Mouse (Mus musculus) fat pad, adult 2 months (tissue): ENCODE results near the gene Wdr61.
"Not testable (repeated sequence)": the region's sequence is repeated elsewhere in the genome, so short reads cannot be mapped to it uniquely, and the experiment has no call there.

ENCODE experiments used
- DNase-seq: peaks from one replicate; pipeline ENCODE4 v3.0.0-alpha.2; 2011; ENCODE audit warnings: low read depth, low spot score; ENCODE audit errors: extremely low read depth

The Wdr61 gene

DNA sequence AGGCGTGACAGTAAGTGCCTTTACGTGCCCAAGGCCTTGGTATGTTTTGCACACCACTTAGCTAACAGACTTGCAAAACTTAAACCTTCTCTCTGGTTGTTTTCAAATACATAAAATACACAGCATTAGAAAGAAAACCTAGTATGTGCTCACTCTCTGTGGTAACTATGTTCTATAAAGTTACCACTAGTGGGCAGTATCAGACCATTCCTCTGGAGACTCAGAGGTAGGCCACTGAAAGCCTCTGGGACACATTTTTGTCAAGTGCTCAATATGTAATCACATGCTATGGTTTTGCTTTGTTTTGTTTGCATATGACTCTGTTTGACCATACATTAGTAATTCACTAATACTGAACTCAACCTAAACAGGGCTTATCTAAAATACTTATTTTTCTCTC is 2.2 kb downstream of the Wdr61 start:
- no peak for DNase-seq

DNA sequence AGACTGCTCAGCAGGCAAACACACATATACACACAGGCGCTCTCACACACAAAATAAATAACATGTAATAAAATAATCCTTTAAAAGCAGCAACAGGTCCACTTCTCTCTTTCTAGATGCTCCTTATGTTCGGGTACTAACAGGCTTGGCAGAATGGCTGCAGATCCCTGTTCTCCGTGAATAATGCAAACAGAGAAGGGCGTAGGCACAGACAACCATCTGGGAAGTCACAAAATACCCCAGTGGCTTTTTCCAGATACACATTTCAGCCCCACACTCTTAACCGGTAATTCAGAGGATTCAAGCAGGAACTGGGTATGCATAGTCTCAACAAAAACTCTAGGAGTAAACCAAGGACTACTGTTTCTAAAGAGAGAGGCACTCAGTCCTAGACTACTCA is 8.0 kb downstream of the Wdr61 start:
- no peak for DNase-seq

DNA sequence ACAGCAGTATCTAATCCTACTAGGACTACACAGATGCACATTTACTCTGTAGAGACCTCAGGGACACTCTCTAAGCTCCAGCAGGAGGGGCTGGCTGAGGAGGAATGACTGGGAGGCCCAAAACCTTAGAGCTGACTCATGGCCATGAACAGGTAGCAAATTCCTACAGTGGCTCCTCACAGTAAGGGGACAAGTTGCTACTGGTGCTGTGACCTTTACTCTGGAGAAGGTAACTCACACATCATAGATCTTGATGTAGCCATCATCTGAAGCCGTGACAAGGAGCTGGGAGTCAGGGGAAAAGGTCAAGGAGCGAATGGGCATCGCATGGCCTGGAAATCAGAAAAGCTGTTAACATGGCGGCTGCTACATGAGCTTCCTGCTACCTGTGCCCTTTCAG is 11.7 kb downstream of the Wdr61 start:
- DNase-seq: no peak

DNA sequence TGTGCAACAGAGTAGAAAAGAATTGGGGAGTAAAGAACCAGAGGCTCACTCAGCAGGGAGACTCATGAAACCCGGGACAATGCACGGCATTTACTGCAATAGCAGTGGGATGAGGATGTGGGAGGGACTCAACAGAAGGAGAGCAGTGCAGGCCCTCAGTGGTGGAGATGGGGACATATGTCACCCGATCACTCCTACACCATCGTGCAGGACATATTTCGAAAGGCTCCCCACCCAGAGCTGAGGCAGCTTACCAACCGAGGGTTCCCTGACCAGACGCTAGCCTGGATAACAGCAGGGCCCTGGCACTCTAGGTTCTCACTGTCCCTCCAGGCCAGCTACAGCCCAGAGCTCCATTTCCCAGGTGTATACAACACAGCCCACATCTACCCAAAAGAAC is 12.2 kb downstream of the Wdr61 start:
- no peak for DNase-seq

DNA sequence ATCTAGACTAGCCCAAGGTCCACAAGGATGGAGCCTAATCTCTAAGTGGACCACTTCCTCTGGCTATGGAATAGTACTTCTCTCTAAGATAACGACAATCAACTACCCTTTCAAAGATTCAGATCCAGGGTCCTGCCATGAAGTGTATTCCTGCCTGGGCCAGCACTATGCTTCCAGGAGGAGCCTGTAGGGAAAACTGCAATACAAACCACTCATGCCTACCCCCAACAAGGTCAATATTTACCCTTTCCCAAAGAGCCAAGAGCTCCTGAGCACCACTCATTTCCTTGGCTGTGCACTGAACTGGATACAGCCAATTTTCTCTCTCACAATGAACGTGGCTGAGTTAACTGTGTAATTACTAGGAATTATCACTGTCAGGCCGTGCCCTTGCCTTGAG is 16.8 kb downstream of the Wdr61 start:
- no peak for DNase-seq

DNA sequence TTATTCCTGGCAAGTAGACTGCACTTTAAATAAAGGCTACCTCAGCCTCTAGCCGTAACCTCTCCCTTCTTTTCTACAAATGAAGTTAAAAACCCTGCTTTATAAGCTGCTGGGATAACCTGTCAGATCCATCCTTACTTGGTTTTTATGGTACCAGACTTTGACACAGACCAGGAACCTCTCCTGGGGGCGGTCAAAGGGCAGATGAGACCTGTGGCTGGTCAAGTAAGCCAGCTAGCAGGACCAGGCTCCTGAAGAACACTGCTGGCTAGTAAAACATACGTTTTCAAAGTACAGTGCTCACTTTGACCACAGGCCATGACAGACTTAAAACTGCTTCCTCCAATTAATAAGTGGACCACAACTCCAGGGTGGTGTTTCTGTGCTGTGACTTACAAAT is 18.5 kb downstream of the Wdr61 start:
- no peak for DNase-seq

DNA sequence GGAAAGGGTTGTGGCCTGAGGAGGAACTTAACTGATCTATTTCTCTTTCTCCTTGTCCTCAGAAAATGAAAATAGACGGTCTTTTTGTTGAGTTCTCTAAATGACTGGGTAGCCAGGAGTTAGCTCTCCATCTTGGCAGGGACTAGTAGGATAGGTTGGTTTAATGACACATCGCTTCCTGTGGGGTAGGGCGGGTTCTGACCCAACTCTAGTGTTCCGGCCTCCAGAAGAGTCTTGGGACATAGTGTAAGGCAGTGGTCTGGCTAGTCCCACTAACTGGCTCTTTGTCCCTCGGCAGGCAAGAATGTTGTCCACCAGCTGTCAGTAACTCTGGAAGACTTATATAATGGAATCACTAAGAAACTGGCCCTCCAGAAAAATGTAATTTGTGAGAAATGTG is 26.2 kb downstream of the Wdr61 start:
- DNase-seq: no peak

DNA sequence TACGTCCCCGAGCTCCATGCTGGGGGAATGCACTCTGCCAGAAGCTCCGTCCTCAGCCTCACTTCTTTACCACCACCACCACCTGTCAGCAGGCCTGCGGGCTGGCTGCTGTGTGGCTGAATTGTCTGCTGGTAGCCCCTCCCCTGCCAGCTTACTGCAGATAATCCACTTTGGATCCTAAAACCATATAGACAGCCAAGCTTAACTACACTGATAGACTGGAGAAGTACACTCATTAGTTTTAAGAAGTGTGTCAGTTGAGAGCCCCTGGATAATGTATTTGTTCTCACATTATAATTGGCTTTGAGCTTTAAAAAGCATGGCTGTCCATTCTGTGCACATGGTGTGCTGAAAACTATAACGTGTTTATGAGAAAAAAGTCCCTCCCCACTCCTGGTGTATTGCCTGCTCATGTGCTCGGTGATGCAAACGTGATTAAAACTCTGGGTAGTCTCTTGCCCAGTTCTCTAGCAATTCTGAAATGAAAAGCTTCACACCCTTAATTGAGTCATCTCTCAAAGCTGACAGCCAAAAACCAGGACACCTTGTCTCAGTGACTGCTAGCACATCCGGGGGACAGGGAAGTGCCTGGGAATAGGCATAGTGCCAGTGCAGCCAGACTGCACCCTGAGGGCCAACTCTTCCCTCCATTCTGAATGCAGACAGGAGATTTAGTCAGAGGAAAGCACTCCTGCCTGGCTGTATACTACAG is 26.9 kb downstream of the Wdr61 start:
- DNase-seq: no peak

DNA sequence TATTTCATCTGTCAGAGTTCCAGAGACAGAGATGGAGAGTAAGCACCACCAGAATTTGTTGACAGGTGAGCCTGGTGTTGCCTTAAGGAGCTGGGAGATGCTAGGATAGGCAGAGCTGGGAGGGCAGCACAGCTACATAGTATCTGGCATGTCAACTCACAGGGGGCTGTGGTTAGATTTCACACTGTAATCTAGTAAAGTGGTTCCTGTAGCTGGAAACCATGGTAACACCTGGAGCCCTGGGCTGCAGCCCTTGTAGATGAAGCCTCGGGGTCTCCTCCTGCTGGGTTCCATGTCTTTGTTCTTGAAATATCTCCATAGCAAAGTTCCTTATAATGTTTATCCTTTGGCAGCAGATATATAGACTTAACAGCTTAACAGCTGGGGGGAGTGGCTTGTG is 28.8 kb downstream of the Wdr61 start:
- DNase-seq: no peak

DNA sequence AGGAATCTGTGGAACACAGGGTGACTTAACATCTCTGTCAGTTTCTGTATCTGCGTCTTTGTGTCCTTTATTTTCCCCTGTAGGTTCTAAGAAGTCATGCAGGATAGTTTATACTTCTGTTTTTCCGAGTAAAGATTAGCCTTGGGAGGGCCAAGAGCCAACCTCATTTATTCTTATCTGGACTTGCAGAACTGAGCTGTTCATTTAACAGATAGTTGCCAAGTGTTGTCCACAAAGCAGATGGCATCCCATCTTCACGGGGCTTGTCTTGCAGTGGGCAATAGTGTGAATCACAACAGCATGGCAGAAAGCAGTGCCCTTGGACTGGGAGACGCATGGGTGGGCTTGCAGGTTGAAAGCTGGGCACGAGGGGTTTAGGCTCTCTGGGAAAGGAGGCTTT is 30.0 kb downstream of the Wdr61 start:
- no peak for DNase-seq

DNA sequence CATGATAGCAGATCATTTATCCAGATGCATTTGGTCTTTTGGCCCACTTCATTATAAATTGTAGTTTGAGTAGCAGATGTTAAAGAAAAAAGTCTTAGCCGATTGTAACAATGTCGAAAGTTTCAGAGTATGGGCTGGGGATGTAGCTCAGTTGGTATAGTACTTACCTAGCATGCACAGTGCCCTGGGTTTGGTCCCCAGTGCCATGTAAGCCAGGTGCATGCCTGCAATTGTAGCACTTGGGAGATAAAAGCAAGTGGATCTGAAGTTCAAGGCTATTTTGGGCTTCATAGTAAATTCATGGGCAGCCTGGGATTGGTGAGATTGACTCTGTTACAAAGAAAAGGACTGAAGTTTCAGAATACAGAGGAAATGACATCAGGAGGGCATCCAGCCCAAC is 31.7 kb downstream of the Wdr61 start:
- DNase-seq: no peak

DNA sequence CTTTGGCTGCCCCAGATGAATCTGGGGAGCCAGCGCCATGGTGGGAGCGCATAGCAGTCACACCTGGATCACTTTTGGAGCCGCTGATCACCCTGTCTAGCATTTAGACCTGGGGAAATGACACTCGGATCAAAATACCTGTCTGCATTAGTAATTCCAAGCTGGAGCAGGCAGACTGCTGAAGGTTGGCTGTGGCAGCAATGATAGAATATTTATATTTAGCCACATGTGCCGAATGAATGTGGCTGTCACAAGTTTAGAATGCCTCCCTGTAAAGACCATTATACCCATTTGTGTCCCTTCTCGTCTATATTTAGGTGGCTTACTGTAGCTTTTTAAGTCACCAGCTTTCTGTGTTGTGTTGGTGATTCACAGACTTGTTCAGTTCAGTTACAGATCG is 33.6 kb downstream of the Wdr61 start:
- DNase-seq: no peak

DNA sequence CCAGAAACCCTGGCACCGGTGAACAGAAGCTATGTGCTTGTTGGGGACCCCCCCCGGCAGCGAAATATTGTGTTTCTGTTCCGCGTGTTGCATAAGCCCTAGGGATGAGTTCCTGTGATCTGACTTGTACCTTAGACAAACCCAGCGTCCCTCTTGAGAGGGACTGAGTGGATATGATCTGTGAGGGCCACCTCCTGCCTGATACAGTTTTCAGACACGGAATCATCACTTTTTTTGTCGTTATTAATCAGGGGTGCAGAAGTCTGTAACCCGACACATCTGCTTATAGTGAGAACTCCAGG is 34.2 kb downstream of the Wdr61 start:
- DNase-seq: no peak

DNA sequence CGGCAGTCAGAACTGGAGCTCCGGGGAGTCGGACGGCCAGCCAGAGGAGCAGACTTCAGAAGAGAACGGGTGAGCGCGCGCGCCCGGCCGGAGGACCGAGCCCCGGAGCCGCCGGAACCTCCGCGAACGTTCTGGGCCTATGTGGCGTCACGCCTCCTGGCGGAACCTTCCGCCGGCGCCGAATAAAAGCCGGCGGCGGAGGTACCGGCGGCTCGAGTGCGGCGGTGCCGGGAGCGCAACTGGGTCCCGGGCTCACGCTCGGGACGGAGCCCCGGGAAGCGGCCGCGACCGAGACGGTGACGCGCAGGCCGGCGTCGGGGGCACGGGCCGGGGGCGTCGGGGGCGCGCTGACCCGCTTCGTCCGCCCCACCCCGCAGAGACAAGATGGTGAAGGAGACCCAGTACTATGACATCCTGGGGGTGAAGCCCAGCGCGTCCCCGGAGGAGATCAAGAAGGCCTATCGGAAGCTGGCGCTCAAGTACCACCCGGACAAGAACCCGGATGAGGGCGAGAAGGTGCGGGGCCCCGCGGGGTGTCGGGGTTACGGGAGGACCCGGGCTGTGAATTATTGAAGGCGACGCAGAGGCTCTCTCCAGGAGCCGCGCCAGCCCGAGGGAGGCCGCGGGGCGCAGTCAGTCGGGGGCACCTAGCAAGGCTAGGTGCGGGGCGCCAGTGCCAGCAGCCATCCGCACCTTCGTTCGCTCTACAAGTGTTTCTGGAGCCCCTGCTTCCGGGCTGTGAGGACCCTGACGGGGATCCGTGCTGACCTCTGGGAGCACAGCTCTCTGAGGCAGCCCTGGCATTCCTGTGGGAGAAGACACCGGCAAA is 34.8 kb downstream of the Wdr61 start:
- no peak for DNase-seq

DNA sequence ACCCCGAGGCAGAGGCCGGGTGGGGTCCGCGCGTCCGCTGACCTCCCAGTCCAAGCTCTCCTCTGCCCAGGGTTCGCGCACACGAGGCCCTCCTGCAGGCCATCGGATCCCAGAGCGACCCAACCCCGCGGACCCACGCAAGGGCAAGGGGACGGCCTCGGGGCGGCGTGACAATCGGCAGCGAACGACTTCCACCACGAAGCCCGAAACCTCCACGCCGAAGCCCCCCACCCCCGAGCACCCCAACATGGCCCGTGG is 35.3 kb downstream of the Wdr61 start:
- no peak for DNase-seq

DNA sequence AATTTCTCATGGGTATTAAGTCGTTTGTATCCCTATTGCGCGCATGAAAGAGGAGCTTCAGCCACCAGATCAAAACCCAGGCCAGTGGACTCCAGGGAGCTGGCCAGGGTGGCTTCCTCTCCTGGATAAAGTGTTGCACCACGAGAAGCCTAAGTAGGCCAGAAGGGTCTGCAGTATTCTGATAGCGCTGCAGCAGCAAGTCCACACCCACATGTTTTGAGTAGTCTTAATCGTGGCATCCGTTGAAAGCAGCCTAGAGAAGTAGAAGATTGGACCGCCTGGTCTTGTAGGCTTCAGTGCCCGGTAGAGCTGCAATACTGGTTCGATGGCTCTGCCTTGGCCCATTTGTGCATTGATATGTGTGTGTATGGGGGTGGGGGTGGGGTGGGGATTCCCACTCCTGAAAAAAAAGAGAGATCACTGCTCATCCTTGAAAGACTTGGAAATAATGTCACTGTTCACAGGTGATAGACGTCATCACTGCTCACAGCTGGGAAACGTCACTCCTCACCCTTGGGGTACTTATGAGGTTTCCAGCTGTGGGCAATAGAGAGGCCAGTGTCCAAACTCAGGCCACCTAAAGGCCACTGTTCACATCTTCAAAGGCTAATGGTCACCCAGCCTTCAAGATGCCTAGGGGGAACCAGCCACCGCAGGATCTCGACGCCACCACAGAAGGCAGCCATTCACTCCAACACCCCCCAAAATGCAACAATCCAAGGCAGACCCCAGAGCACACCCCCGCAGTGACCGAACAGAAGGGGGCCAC is 35.8 kb downstream of the Wdr61 start, which contains the start of gene Dnaja4:
Gene Dnaja4, plus strand, starts transcription at position 556 of the 769 bp plus-strand sequence.
- DNase-seq: no peak

DNA sequence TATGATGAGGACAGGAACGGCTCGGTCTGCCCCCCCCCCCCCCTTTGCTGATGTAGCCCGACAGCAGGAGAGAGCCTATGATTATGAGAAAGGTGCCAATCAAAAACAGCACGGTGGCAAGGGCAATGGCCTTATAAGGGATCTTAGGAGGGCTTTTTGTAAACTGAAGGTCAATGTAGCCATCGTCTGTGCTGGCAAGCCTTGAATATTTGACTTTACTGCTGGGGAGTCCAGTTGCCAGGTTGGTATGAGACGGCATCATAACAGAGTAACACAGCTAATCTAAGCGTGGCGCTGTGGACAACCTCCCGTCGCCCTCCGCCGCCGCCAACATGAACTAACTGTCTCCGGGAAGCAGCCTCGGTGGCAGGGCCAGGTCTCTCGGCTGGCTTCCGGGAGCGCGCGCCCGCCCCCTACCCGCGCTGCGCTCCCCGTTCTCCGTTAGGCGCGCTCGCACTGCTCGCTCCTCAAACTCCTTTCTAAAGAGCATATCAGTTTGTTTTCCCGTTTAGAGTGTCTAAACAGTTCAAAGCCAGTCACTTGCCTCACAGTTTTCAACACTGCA is 43.0 kb downstream of the Wdr61 start:
- not testable (repeated sequence) for DNase-seq

DNA sequence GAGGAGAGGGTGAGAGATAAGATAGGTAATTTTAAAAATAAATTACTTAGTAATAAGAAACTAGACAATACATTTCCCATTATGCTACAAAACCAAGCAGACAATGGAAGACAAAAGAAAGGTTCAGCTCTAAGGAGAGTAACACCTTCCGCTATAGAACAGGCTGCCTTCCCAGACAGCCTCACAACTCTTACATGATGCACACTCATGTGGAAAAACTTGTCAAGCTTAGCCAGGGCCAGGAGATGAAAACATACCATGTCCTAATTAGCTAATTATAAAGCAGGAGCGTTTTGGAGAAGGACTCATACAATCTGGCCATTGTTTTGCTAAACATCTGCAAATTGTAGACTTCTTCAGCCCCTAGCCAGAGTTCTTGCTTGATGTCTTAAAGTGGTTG is 43.6 kb downstream of the Wdr61 start:
- DNase-seq: not testable (repeated sequence)

DNA sequence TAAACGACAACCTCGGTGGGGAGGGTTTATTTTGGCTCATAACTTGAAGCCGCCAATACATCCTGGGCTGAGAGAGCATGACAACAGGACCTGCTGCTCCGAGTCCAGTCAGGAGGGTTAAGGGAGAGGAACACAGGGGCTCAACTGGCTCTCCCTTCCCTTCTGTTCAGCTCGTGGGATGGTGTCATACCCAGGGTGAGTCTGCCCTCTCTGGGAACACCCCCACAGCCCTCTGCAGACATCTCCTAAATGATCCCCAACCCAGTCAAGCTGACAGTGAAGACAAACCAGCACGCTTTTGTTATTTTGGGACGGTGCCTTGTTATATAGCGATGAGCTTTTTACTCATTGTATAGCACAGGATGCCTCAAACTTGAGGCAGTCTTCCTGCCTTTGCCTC is 44.9 kb downstream of the Wdr61 start:
- DNase-seq: no peak

DNA sequence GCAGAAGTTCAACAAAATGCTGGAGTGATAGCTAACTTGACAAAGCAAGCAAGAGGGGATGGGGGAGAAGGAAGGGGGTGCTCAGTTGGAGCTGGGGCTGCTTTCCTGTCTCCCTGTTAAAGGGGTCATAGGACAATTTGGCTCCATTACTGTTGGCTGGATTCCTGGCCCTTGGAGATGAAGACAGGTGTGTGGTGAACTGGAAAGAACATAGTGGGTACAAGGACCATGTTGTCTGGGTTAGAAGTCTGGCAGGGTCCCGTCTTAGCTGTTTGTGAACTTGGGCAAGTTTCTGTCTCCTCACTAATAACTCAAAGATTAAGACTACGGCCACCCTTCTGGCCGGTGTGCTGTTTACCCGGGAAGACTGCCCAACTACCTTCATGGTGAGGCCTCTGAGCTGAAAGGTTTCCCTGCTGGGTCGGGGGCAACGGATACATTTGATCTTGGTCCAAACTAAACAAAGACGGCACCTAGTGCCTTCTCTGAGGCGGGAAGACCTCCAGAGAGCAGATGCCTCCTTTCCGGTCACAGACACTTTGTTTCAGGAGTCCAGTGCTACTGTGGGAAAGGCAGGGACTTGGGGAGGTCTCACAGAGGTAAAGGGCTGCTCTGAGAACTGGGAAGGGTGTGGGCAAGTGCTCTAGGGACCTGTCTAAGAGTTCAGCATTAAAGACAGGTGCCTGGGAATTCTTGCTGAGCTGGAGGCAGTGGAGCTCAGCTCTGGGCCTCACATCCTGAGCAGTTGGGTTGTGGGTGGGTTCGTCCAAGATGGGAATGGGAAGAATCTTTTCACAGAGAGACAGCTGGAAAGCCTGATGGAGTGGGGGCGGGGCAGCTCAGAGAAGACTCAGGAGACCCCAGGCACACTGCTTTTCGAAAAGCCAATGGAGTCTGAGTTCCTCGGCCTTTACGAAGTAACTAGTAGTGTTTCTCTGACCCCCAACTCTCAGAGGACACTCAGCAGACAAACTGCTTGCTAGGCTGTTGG is 46.8 kb downstream of the Wdr61 start:
- no peak for DNase-seq
